Mouse (Mus musculus): ENCODE measurements around the gene Gm21776.
"Not testable (repeated sequence)": the region's sequence is repeated elsewhere in the genome, so short reads cannot be mapped to it uniquely, and the experiment has no call there.

Gm21776 gene

DNA sequence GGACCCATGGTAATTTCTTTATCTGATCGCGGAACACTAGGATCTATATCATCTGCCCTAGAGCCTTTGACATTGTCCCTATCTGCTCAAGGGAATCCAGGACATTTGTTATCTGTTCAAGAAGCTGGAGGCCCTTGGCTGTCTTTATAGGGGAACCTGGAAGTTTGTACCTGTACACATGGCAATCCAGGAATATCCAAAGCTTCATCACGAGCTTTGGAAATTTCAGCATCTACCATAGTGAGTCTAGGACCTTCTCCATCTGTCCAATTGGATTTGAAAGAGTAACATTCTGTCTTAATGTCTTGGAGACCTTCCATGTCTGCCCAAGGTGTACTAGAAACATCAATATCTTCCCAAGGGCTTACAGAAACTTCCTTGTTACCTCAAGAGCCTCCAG, at the start of gene Gm21776:
TSS of gene Gm21776 (plus strand) at position 301 of the 400 bp plus-strand sequence.
- not testable (repeated sequence) for DNase-seq

Data from cerebellum, postnatal 10 days (tissue).